Mouse (Mus musculus) 3T3-L1 (cell line): ENCODE measurements around the gene Cryzl2.

Source experiments
- DNase-seq: peaks from one replicate; pipeline ENCODE4 v3.0.0-alpha.2; 2015; ENCODE audit warnings: low read depth, low spot score

The Cryzl2 gene

GRCm38 (mm10) chr1:157472716-157473115 lies 14.3 kb downstream of the Cryzl2 start:
- no peak for DNase-seq

- DNase-seq, result no peak
Observed at GRCm38 (mm10) chr1:157474865-157475264, 16.5 kb downstream of the Cryzl2 start.

DNA sequence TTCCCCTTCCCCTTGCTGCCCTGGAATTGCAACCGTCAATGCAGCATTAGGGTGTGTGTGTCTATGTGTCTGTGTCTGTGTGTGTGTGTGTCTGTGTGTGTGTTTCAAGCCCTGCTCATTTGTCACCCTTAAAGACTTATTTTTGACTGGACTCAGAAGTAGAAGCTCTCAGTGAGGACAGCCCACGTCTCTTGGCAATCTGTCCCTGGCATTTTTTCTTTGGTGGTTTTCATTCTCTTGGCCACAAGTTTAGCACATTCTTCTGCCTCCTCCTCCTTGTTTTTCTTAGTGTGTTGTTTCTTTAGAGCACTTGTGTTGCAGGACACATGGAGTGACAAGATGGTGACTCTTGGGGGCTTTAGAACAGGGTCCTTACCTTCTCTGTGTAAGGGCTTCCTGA lies 17.9 kb downstream of the Cryzl2 start:
- DNase-seq, result peak; percentile 40

DNA sequence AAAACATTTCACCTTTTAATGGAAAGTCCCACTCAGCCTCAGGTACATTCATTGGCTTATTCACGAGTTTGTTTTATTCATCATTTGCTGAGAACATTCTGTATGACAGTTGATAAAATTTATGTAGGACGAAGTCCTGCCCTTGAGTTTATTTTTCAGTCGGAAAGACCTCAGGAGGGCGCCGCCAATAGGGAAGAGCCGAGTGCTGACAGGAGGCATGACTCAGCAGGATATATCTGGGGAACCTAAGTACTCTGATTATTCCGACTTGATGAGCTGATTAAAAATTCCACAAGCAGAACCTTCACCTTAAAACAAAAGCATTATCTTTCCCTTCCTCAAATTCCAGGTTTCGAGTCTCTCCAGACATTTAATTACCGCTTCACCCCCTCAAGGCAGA lies 21.7 kb downstream of the Cryzl2 start:
- peak; percentile 57 for DNase-seq

GRCm38 (mm10) chr1:157480901-157481300 lies 22.5 kb downstream of the Cryzl2 start:
- DNase-seq, result peak; percentile 53

- peak; percentile 16 for DNase-seq
Observed at GRCm38 (mm10) chr1:157481666-157482065, 23.3 kb downstream of the Cryzl2 start.

DNA sequence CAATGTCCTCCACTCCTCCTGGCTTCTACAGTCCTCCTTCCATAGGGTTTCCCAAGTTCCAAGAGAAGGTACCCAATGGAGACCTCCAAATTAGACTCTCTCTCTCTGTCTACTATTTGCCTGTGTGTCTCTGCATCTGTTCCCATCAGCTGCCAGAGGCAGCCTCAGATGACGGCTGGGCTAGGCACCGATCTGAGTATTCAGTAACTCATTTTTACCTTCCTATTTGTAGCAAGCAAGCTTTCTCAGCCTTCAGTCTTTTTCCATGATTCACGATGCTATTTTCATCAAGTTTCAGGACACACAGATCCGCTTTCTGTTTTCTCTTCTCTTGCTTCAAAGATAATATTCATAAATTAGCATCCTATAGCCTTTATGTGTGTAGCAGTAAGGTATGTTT lies 25.8 kb downstream of the Cryzl2 start:
- DNase-seq, result no peak

DNA sequence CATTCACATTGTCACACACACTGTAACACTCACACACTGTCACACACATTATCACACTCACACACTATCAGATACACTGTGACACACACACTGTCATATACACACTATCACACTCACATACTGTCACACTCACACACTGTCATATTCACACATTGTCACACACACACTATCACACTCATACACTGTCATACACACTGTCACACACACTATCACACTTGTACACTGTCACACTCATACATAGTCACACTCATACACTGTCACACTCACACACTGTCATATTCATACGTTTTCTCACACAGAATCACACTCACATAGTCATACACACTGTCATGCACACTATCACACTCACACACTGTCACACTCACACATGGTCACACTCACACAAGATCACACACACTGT lies 42.3 kb downstream of the Cryzl2 start:
- DNase-seq, result no peak

GRCm38 (mm10) chr1:157501352-157501945 lies 43.1 kb downstream of the Cryzl2 start:
- DNase-seq, result no peak

- no peak for DNase-seq
Observed at GRCm38 (mm10) chr1:157503071-157503470, 44.7 kb downstream of the Cryzl2 start.

GRCm38 (mm10) chr1:157506522-157506921 lies 48.1 kb downstream of the Cryzl2 start, which contains the start of gene Sec16b:
TSS of gene Sec16b (plus strand) at chr1:157506728.
- peak; percentile 94 for DNase-seq

DNA sequence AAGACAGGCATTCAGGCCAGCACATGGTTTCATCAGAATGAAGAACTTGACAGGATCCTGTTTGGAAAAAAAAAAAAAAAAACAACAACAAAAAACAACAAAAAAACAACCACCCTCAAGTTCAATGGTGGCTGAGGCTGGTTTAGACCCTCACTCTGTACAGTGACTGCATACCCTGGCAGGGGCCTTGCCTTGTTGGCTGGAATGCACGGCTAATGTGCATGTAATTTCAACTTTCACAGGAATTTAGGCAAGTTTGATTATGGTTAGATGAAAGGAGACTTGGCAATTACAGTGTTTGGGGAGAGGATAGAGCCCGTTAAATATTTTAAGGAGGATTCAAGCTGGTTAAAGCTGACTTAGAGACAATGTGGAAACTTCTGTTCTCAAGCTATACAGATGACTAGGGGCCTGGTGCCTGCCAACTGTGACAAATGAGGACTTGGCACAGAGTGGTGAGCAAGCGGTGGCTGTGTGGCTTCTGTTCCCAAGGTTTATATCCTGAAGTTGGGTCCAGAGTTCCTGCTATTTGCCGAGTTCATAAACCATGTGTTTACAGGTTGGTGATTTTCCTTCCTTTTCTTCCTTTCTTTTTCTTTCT lies 48.7 kb downstream of the Cryzl2 start:
- DNase-seq, result peak; percentile 62

DNA sequence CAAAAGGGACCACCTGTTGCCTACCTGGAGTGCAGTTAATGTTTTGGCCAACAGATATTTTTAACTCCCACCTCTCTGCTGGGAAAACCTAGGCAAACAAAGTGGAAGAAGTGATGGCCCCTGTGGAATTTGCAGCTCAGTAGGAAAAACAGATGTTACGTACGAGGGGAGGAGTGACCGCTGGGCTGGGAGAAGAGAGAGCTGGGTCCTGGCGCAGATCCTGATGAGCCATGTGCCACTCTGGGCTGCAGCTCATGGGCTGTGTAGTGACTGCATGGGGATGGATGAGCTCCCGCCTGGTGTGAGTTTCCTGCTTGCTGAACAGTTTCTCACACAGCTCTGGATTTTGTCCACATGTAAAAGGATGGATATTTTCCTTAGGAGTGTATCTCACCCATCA lies 49.4 kb downstream of the Cryzl2 start:
- DNase-seq, result peak; percentile 87

GRCm38 (mm10) chr1:157512690-157513448 lies 54.5 kb downstream of the Cryzl2 start:
- DNase-seq, result no peak

DNA sequence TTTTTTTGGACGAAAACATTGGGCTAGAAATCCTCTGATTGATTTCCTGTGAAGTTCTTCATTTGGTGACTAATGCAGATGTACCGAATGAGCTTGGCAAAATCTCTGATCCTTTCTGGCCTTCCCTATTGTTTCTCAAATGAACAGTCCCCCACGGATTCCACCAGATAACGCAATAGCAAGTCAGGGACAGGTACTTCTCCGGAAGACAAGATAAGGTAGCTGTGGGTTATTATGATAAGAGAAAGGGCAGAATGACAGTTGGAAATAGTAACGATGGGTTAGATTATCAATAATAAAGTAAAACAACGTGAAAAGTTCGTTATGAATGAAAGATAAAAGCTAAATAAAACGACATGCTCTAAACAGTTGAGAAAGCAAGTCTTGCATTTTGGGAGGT lies 55.2 kb downstream of the Cryzl2 start:
- no peak for DNase-seq

- DNase-seq, result no peak
Observed at GRCm38 (mm10) chr1:157514298-157514697, 55.9 kb downstream of the Cryzl2 start.

DNA sequence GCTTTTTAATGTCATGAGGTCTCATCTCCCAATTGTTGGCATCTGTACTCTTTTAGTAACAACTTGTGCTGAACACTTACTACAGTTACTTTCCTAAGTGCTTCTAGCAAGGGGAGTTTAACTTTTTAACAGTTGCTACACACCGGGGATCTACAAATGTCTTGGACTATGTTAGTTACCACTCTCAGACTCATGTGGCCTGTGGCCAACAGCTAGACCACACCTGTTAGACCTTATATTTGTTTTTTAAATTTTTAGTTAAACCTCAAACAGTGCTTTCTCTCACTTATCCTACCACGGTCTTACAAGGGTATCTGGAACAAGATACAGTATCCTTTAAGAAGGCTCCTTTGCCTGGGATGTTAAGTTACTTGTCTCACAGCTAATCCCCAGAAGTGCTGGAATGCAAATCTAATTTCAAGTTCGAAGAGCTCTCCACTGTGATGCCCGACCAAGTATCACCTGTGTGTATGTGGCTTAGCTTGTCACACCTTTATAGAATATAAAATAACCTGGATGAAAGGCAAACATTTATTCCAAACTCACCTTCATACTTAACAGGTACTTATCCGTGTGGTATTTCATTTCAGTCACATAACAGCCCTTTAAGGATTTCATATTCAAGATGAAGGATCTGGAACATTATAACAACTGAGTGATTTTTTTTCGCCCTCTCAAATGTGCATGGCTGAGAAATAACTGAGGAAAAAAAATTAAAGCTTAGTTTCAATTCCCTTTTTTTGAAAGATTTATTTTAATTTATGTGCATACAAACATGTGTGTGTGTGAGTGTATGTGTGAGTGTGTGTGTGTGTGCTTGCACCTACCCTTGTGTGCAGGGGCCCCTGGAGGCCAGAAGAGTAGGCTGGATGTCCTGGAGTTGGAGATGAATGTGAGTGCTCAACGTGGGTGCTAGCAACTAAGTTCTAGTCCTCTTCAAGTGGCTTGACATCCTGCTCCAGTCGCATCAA lies 58.7 kb downstream of the Cryzl2 start:
- DNase-seq, result no peak

DNA sequence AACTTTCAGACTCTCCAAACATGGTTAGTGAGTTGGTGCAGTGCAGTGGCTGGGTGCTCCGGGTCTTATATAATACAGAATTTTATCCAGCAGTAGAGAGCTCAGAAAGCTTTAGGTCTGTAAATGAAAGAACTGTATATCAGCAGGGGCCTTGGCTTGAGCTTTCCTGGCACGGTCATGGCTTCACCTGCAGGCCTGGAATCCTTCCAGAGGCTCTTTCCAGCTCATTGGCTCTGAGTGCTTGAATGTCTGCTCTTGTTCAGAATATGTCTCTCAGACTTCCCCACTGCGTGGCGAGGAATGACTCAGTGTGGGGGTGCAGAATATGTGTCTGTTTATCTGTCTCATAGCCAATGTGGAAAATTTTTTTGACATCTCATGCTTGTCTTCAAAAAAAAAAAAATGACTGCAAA lies 59.7 kb downstream of the Cryzl2 start:
- peak; percentile 89 for DNase-seq

- no peak for DNase-seq
Observed at GRCm38 (mm10) chr1:157519396-157519795, 61.0 kb downstream of the Cryzl2 start.

- no peak for DNase-seq
Observed at GRCm38 (mm10) chr1:157522322-157522721, 63.9 kb downstream of the Cryzl2 start.

DNA sequence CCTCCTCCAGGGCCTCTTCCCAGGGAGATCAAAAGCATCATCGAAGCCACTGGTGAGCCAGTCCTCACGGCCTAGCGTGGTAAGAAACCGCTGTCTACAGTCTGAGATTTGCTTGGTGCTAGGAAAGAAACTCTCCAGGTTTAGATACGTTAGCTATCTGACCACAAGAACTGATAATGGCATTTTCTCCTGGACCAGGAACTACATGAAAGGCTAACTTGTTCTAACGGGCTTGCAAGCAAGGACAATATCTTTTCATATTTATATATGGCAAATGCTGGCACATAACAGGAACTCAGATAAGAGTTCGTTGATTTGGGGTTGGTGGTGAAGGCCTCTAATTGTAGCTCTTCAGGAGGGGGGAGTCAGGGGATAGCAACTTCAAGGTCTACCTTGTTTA lies 66.4 kb downstream of the Cryzl2 start:
- DNase-seq, result no peak
